Mouse (Mus musculus) forebrain, embryonic 12.5 days (tissue): ENCODE results near the gene Vmn1r171. TPM values are rescaled to one million over a fixed set of nuclear protein-coding genes. Genes with fewer than 3 reads are reported as not detected.
"Not testable (repeated sequence)": the region's sequence is repeated elsewhere in the genome, so short reads cannot be mapped to it uniquely, and the experiment has no call there.

Experiments
- ATAC-seq: fragments of 200-750 bp; cut with Nextera tagmentation; 2 replicates; pipeline ENCODE4 v1.8.0; 2017; ENCODE audit warnings: moderate TSS enrichment; ENCODE audit not compliant: low FRiP score
- H3K27ac ChIP-seq: fragments of 300-500 bp; sonication (generic); 2 replicates; pipeline ENCODE4 v1.5.1; 2016; ENCODE audit warnings: mild to moderate bottlenecking
- H3K27me3 ChIP-seq: fragments of 300-500 bp; sonication (generic); 2 replicates; pipeline ENCODE4 v1.6.1; 2016; ENCODE audit warnings: mild to moderate bottlenecking
- H3K36me3 ChIP-seq: fragments of 300-500 bp; sonication (generic); replicated peaks from 2 replicates; pipeline ENCODE4 v1.6.1; 2016; ENCODE audit warnings: mild to moderate bottlenecking
- H3K4me1 ChIP-seq: fragments of 300-500 bp; sonication (generic); 2 replicates; pipeline ENCODE4 v1.6.1; 2016
- H3K4me2 ChIP-seq: fragments of 300-500 bp; sonication (generic); 2 replicates; pipeline ENCODE4 v1.6.1; 2016; ENCODE audit warnings: mild to moderate bottlenecking, moderate library complexity
- H3K4me3 ChIP-seq: fragments of 300-500 bp; sonication (generic); replicated peaks from 2 replicates; pipeline ENCODE4 v1.5.1; 2016; ENCODE audit warnings: mild to moderate bottlenecking
- H3K9ac ChIP-seq: fragments of 300-500 bp; sonication (generic); 2 replicates; pipeline ENCODE4 v1.6.1; 2016; ENCODE audit warnings: mild to moderate bottlenecking
- H3K9me3 ChIP-seq: fragments of 300-500 bp; sonication (generic); 2 replicates; pipeline ENCODE4 v1.6.1; 2016
- WGBS: fragments of 180-500 bp; shearing (Covaris S2); methylation state at CpG from one replicate; pipeline ENCODE4 v1.1.7; 2016; 5-methylcytosine and 5-hydroxymethylcytosine counted together
- polyA plus RNA-seq: library from polyadenylated mRNA; unstranded; fragments of >200 nt; fragmentation: Nextera tagmentation; extraction: Ambion mirVana; gene quantifications from 2 replicates; pipeline ENCODE4 v1.2.1, GENCODE M21; 2016

Vmn1r171 gene
- not detected in 2 replicates for polyA plus RNA-seq

DNA sequence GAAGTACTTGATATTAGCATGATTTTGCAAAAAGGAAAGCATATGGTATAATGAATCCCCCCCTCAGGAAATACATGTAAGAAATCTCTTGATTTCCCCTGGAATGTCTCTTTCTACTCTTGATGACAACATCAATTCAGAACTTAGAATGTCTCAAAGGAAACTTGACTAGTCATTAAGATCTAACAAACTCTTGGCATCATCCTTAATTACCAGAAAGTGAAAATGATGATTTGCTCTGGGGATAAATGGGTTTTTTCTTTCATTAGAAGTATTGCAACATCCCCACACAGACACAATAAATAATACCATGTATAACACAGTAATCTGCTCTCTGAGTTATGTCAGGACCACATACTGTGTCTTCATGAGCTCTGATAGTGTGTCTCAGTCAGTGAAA is at the start of gene Vmn1r171:
Gene Vmn1r171 (plus strand): TSS at position 301 of the 400 bp plus-strand sequence.
- Histone ChIP-seq H3K27me3 (no peaks in the 10 kb centered on the region), H3K27ac (no peak within 1 kb of the TSS), H3K4me3 (no peak within 1 kb of the TSS), H3K4me1 (no peaks in the 10 kb centered on the region), H3K4me2 (no peak within 1 kb of the TSS), H3K9me3 (peaks cover 20% of the 10 kb centered on the region; the same call in 1 of the 2 replicates), H3K36me3 (no peaks in the 10 kb centered on the region), H3K9ac (no peak within 1 kb of the TSS)
- ATAC-seq = no peak

DNA sequence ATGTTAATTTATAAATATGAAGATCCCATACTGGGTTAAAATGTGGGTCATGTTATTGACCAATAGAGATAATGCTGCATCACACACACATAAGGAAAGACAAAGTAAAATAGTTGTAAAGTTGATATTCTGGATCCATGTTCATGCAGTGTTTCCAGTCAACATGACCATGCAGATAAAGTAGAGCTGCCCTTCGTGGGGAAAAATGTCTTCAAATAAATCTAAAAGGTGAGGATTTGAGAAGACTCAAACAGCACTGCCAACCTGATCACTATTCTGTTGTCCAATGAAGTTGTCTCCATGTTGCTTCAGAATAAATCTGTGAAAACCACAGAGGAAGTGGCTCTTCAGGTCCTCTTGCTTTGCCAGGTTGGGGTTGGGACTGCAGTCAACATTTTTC is 24.6 kb upstream of the Vmn1r171 start, which contains the start of gene Vmn1r170:
Gene Vmn1r170 (plus strand): TSS at position 301 of the 400 bp plus-strand sequence.
- H3K36me3 ChIP-seq, H3K4me3 ChIP-seq, H3K4me1 ChIP-seq, ATAC-seq, H3K27me3 ChIP-seq, H3K27ac ChIP-seq, H3K4me2 ChIP-seq, H3K9ac ChIP-seq: not testable (repeated sequence)
- peaks cover 13% of the 10 kb centered on the region; the same call in 1 of the 2 replicates for H3K9me3 ChIP-seq
- 41% methylated on average over 1 of the region's 1 CpGs for WGBS

DNA sequence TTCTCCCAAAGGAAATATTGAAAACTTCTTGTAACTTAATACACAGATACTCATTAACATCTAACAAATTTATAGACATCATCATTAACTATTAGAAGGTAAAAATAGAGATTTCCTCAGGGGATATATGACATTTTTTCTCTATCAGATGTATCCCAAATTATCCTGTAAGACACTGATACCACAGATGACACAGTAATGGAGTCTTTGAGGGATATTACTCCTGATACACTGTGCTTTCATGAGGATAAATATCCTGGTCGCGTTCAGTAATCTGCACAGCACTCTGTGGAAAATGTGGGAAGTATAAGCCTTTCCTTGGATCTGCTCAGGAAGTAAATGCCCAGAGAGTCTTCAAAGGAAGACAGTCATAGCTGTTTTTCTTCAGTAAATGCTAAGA is 27.5 kb downstream of the Vmn1r171 start, which contains the start of gene Vmn1r172:
Gene Vmn1r172 (plus strand): TSS at position 301 of the 400 bp plus-strand sequence.
- 67% methylated on average over 2 of the region's 2 CpGs for WGBS
- no peak within 1 kb of the TSS for H3K9ac ChIP-seq
- no peak within 1 kb of the TSS for H3K4me2 ChIP-seq
- no peak for ATAC-seq
- H3K9me3 ChIP-seq = no peaks in the 10 kb centered on the region
- no peaks in the 10 kb centered on the region for H3K27me3 ChIP-seq
- H3K4me1 ChIP-seq = no peaks in the 10 kb centered on the region
- H3K4me3 ChIP-seq = no peak within 1 kb of the TSS
- no peaks in the 10 kb centered on the region for H3K36me3 ChIP-seq
- H3K27ac ChIP-seq = no peak within 1 kb of the TSS

Other genes starting within 250 kb of the Vmn1r171 start
- gene Nlrp5, start 244.8 kb upstream of the Vmn1r171 start, polyA plus RNA-seq = not detected in 2 replicates
- gene Vmn1r167, start 123.5 kb upstream of the Vmn1r171 start, polyA plus RNA-seq = not detected in 2 replicates
- not detected in 2 replicates for gene Vmn1r168, start 91.0 kb upstream of the Vmn1r171 start, polyA plus RNA-seq
- not detected in 2 replicates for gene Vmn1r169, start 55.2 kb upstream of the Vmn1r171 start, polyA plus RNA-seq
- not detected in 2 replicates for gene Vmn1r170, start 24.5 kb upstream of the Vmn1r171 start, polyA plus RNA-seq
- gene Vmn1r172, start 27.6 kb downstream of the Vmn1r171 start, polyA plus RNA-seq = not detected in 2 replicates
- gene Vmn1r173, start 70.0 kb downstream of the Vmn1r171 start, polyA plus RNA-seq = not detected in 2 replicates
- not detected in 2 replicates for gene Vmn1r174, start 121.5 kb downstream of the Vmn1r171 start, polyA plus RNA-seq
- gene Vmn1r175, start 179.9 kb downstream of the Vmn1r171 start, polyA plus RNA-seq = not detected in 2 replicates
- gene Vmn1r176, start 206.7 kb downstream of the Vmn1r171 start, polyA plus RNA-seq = not detected in 2 replicates
- gene Vmn1r177, start 235.7 kb downstream of the Vmn1r171 start, polyA plus RNA-seq = not detected in 2 replicates